Mouse (Mus musculus): ENCODE data around the gene Dbi.

- TF ChIP-seq CTCF (IDR thresholded peaks at IDR 0.05; ENCODE audit: low read depth, low read length) (no peak), EP300 (IDR thresholded peaks at IDR 0.05; ENCODE audit: insufficient read depth, low read depth, low read length) (no peak)
These were observed 26.0 kb downstream of the Dbi start for GRCm38 (mm10) chr1:120094920-120095319.
